Mouse (Mus musculus): ENCODE measurements around the gene Lrsam1. TPM values are rescaled to one million over a fixed set of nuclear protein-coding genes. Genes with fewer than 3 reads are reported as not detected.

Gene Lrsam1
- polyA plus RNA-seq, 1 experiment from 2014 or later, result 9.7 TPM

DNA sequence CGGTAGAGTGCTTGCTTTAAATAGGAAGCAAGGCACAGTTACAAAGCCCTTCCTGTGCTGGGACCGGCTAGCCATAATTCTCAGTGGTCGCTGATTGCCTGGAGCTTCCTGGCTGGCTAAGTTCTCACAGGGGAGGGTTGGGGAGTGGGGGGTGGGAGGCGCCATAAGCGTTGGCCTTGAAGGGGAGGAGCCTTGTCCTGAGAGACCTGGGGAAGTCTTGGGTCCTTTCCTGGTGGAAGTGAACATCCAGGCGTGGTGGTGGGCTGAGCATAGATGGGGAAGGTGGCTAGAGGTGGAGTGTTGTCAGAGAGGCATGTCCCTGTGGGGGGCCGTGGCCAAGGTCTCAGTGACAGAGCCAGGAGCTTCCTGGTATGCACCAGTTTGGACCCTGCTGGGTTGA, 76.7 kb downstream of the Lrsam1 start:
- Histone ChIP-seq H3K9me3 (no peaks in the 10 kb centered on the region), H3K4me3 (no peak overlapping the region), H3K27ac (peak overlapping the region; percentile 93), H3K4me2 (peak overlapping the region; percentile 17; the same call in 1 of the 2 replicates), H3K4me1 (peaks cover 88% of the 10 kb centered on the region), H3K27me3 (no peaks in the 10 kb centered on the region), H3K9ac (0 out of 2 replicates have a peak overlapping the region, but pooled peaks have one; percentile 8), H3K36me3 (no peaks in the 10 kb centered on the region)
- ATAC-seq (ENCODE audit: borderline replicate concordance, extremely low read depth, low FRiP score, low TSS enrichment), result no peak
- 13% methylated on average over 7 of the region's 7 CpGs for WGBS

DNA sequence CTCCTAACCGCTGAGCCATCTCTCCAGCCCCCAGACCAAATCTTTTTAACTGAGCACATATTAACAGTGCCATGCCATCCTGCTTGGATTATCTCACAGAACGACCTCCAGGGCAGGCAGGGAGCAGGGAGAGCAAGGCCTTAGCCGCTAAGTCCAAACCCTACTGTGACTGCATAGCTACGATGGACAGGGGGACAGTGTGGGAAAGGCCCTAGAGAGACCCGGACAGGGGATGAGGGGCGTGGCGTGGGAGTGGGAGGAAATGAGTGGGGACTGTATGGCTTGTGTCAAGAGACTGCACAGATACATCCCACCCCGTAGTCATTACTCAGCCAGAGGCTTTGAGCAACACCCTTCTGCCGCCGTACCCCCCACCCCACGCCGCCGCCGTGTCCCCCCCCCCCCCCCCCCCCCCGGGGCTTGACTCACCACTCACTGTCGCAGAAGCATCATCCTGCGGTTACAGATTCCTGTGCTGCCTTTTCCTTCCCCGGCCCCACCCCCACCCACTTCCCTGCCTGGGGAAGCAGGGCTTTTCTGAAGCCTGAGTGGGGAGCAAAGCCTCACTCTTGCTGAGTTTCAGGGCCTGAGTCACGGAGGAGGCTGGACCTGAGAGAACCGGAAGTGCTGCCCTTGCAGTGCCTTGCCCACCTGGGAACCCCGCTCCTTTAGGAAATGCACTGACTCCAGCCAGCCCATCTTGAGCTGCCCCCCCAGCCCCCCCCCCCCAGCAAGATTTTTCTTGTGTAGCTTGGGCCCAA, 79.0 kb downstream of the Lrsam1 start:
- Histone ChIP-seq H3K27ac (peak overlapping the region; percentile 93), H3K27me3 (no peaks in the 10 kb centered on the region), H3K9ac (no peak overlapping the region), H3K4me2 (peak overlapping the region; percentile 30), H3K4me3 (peak overlapping the region; percentile 2; the same call in 1 of the 2 replicates), H3K9me3 (no peaks in the 10 kb centered on the region), H3K4me1 (peaks cover 89% of the 10 kb centered on the region), H3K36me3 (no peaks in the 10 kb centered on the region)
- WGBS, result 12% methylated on average over 13 of the region's 21 CpGs
- peak; percentile 10; the same call in 1 of the 2 replicates for ATAC-seq (ENCODE audit: borderline replicate concordance, extremely low read depth, low FRiP score, low TSS enrichment)

DNA sequence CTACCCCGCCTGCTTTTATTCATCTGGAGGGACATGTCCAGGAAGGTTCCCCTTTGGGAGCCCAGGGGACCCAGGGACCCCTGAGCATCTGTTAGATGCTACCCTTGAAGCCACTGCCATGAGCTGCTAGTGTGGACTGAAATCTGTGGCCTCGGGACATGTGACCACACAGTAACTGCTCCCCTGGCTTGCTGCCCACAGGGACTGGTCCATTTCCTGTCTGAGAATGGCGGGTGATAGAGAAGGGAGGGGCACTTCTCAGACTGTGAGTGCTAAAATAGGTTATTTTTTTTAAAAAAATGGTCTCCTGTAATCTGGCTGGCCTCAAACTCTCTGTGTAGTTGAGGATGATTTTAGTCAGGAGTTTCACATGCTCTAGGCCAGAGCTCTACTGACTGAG, 79.7 kb downstream of the Lrsam1 start:
- Histone ChIP-seq H3K27ac (peak overlapping the region; percentile 93), H3K4me1 (peaks cover 87% of the 10 kb centered on the region), H3K9me3 (no peaks in the 10 kb centered on the region), H3K27me3 (no peaks in the 10 kb centered on the region), H3K9ac (0 out of 2 replicates have a peak overlapping the region, but pooled peaks have one; percentile 18), H3K4me2 (peak overlapping the region; percentile 75), H3K36me3 (no peaks in the 10 kb centered on the region), H3K4me3 (no peak overlapping the region)
- WGBS, result 9% methylated on average over 3 of the region's 3 CpGs
- peak; percentile 55 for ATAC-seq (ENCODE audit: borderline replicate concordance, extremely low read depth, low FRiP score, low TSS enrichment)

DNA sequence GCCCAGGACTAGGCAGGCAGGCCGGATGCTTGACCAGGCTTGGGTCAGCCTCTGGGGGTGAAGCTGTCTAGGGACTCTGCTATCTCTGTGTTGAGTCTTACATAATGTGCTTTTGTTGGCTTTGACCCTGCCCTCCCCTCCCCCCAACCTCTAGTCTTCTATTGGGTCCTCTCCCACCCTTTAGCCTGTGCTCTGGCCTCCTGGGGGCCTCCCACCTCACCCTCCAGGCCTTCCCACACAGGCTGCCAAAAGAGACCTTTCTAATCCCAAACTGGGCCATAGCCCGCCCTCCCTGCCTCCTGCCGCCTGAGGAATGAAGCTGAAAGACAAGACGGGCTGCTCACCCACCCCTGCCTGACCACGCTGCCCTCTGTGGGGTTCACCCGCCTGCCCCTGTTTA, 80.4 kb downstream of the Lrsam1 start:
- ATAC-seq (ENCODE audit: borderline replicate concordance, extremely low read depth, low FRiP score, low TSS enrichment), result no peak

DNA sequence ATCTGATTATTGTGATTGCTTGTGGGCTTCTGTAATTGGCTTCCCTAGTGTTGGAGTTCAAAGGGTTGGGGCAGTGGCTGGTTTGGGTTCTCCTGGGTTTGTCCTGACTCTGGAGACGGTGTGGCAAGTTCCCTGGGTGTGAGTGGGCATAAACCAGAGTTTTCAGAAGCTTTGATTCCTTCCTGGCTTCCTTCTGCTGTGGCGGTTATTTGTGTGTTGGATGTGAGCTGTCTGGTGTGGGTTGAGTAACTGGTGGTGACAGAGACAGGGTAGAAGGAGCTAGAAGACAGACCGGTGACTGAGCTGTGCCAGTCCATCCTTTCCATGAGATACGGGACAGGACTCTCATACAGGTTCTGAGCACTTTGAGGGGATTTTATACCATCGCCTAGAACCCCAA, 81.8 kb downstream of the Lrsam1 start:
- Histone ChIP-seq H3K9me3 (no peaks in the 10 kb centered on the region), H3K4me3 (peak overlapping the region; percentile 83), H3K4me1 (peaks cover 81% of the 10 kb centered on the region), H3K36me3 (no peaks in the 10 kb centered on the region), H3K4me2 (peak overlapping the region; percentile 75), H3K9ac (peak overlapping the region; percentile 40; the same call in 1 of the 2 replicates), H3K27me3 (no peaks in the 10 kb centered on the region), H3K27ac (peak overlapping the region; percentile 93)
- ATAC-seq (ENCODE audit: borderline replicate concordance, extremely low read depth, low FRiP score, low TSS enrichment), result no peak
- 68% methylated on average over 5 of the region's 5 CpGs for WGBS

More for the DNA sequence above, 80.4 kb downstream of the Lrsam1 start:
- Histone ChIP-seq H3K27ac (peak overlapping the region; percentile 93), H3K9me3 (no peaks in the 10 kb centered on the region), H3K36me3 (no peaks in the 10 kb centered on the region), H3K4me3 (no peak overlapping the region), H3K27me3 (no peaks in the 10 kb centered on the region), H3K9ac (peak overlapping the region; percentile 23), H3K4me2 (peak overlapping the region; percentile 75; the same call in 1 of the 2 replicates), H3K4me1 (peaks cover 83% of the 10 kb centered on the region)
- 29% methylated on average over 6 of the region's 6 CpGs for WGBS

DNA sequence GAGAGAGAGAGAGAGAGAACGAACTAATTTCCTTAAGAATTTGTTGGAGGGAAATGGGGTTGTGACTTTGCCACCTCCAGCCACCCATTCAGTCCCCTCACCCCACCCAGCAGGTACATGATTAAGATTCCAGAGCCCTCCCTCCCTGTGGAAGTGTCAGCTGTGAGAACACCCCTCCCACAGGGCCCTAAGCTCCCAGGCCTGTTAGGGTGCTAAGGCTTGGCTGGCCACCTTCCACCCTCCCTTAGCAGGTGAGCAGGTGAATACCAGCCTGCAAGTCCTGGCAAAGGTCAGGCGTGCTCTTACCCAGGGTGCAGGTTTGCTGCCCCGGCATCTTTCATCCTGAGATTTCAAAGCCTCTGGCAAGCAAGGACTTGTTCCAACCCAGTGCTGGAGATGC, 83.0 kb downstream of the Lrsam1 start:
- Histone ChIP-seq H3K9me3 (no peaks in the 10 kb centered on the region), H3K4me1 (peaks cover 81% of the 10 kb centered on the region)

DNA sequence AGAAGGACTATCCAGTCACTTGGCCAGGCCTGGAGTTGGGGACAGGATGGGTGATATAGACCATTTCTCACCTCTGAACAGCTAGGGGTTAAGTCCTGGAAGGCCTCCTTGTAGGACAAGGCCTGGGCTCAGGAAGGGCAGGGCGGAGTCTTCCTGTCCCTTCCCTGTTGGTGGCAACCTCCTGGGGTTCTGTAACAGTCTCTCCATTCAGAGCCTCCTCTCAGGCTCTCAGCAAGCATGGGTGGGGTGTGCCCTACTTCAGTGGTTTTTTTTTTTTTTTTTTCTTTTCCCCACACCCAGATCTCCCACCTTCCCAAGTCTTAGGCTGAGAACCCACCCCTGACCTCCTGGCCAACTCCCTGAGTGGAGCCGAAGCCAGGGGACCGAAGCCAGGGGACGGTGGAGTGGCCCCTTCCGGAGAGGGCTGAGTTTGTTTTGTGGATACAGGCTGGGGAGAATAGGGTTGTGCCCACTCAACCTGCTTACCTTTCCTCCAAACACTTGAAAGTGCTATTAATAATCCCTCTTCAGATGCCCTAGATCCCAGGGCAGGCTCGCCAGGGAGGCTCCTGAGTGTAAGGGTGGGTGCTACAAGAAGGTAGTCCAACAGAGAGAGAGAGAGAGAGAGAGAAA, 83.5 kb downstream of the Lrsam1 start:
- peak; percentile 51 for ATAC-seq (ENCODE audit: borderline replicate concordance, extremely low read depth, low FRiP score, low TSS enrichment)
- peaks cover 77% of the 10 kb centered on the region for H3K4me1 ChIP-seq
- H3K27me3 ChIP-seq, result no peaks in the 10 kb centered on the region
- WGBS, result 30% methylated on average over 6 of the region's 6 CpGs
- peak overlapping the region; percentile 75 for H3K4me2 ChIP-seq
- peak overlapping the region; percentile 92 for H3K9ac ChIP-seq
- peak overlapping the region; percentile 83 for H3K4me3 ChIP-seq
- H3K36me3 ChIP-seq, result no peaks in the 10 kb centered on the region
- H3K27ac ChIP-seq, result peak overlapping the region; percentile 93
- H3K9me3 ChIP-seq, result no peaks in the 10 kb centered on the region

More for the DNA sequence above, 83.0 kb downstream of the Lrsam1 start:
- peak overlapping the region; percentile 93 for H3K27ac ChIP-seq
- WGBS, result 49% methylated on average over 3 of the region's 3 CpGs
- H3K27me3 ChIP-seq, result no peaks in the 10 kb centered on the region
- peak overlapping the region; percentile 40 for H3K9ac ChIP-seq
- no peaks in the 10 kb centered on the region for H3K36me3 ChIP-seq
- H3K4me2 ChIP-seq, result peak overlapping the region; percentile 75
- no peak for ATAC-seq (ENCODE audit: borderline replicate concordance, extremely low read depth, low FRiP score, low TSS enrichment)
- H3K4me3 ChIP-seq, result peak overlapping the region; percentile 83

DNA sequence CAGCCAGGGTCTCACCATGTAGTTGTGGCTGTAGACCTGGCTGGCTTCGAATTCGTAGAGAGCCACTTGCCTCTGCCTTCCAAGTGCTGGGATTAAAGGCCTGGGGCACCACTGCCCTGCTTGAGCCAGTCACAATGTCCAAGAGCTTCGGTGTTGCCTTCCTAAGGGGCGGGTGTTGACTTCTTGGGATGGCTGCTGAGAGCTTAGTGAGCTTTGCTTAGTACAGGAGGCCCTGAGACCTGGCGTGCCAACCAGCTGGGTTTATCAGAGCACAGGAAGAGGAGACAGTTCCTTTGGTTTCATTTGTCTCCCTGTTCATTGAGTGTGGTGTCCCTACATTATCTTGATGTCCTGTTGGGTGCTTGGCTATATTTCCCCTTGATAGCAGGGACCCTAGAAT, 84.1 kb downstream of the Lrsam1 start:
- Histone ChIP-seq H3K4me2 (peak overlapping the region; percentile 75), H3K27ac (peak overlapping the region; percentile 93), H3K4me3 (peak overlapping the region; percentile 83), H3K9me3 (no peaks in the 10 kb centered on the region), H3K4me1 (peaks cover 72% of the 10 kb centered on the region), H3K36me3 (no peaks in the 10 kb centered on the region), H3K9ac (peak overlapping the region; percentile 92), H3K27me3 (no peaks in the 10 kb centered on the region)
- 10% methylated on average over 5 of the region's 5 CpGs for WGBS
- no peak for ATAC-seq (ENCODE audit: borderline replicate concordance, extremely low read depth, low FRiP score, low TSS enrichment)

DNA sequence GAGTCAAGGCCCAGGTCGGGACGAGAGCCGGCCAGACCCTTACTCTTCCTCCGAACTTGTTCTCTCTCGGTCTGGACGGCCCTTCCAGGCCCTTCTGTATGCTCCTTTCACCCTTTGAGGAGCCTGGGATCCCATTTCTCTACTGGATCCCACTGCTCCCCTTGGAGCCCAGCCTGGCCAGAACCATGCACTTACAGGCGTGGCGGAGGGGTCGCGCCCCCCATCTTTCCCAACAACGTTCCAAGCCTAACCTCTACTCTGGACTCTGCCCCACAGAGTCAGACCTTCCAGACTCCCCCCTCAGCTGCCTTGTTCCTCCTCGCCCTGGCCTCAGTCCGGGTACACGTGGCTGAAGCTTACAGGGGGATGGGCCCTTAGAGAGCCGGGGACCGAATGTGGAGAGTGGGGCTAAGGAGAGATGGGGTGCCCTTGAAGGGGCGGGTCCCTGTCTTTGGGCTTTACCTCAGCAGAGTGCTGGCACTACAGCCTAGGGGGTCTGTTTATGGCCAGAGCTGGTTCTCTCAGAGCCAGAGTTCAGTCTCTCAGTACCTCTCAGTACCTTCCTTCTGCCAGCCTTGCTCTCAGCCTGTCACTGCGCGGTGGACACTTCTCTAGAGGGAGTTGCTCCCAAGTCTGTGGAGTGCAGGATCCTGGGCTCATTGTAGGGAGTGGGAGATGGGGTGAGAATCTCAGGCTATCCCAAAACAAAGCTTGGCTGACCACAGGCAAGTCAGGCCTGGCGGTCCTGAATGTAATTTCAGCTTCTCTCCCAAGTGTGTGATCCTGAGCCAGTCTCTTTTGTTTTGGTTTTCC, 84.7 kb downstream of the Lrsam1 start:
- Histone ChIP-seq H3K4me1 (peaks cover 68% of the 10 kb centered on the region), H3K4me3 (peak overlapping the region; percentile 83), H3K27me3 (no peaks in the 10 kb centered on the region), H3K36me3 (no peaks in the 10 kb centered on the region), H3K9ac (peak overlapping the region; percentile 92), H3K9me3 (no peaks in the 10 kb centered on the region), H3K27ac (peak overlapping the region; percentile 93), H3K4me2 (peak overlapping the region; percentile 75)
- under 1% methylated on average over 20 of the region's 20 CpGs for WGBS
- no peak for ATAC-seq (ENCODE audit: borderline replicate concordance, extremely low read depth, low FRiP score, low TSS enrichment)

DNA sequence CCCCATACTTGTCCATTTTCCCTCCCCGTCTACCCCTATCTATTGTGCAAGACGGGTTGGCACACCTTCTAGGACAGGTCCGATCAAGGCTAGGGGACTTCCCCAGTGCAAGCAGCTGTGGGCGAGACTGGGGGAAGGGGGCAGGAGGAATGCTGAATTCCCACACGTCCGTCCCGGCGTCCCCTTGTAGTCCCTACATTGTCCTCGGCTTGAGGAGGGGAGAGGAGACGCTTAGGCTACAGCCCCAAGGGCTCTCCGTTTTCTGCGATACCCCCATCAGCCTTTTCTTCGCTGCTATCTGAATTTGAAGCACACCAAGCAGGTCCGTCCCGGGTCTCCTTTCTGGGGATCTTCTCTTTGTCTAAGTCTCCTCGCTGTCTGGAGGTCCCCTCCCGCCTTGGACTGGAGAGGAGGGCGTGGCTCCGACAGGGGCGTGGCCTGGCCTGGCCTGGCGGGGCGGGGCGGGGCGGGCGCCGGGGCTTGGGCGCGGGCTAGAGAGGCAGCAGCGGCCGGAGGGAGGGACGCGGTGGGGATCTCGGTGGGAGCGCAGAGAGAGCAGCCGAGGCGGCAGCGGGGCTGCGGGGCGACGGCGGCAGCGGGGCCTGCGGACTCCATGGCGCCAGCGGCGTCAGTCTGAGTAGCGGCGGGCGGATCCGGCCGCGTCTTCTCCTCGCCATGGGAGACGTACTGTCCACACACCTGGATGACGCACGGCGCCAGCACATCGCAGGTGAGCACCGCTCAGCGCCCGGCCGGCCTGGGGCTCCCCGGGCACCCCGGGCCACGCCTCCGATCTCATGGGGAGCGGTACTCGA, 85.5 kb downstream of the Lrsam1 start, which contains the start of gene Fam129b:
Gene Fam129b (plus strand): TSS at position 440 of the 815 bp plus-strand sequence.
- under 1% methylated on average over 58 of the region's 68 CpGs for WGBS
- peak within 1 kb of the TSS; percentile 83 for H3K4me3 ChIP-seq
- H3K9ac ChIP-seq, result peak within 1 kb of the TSS; percentile 92
- H3K9me3 ChIP-seq, result no peaks in the 10 kb centered on the region
- peaks cover 62% of the 10 kb centered on the region for H3K4me1 ChIP-seq
- no peaks in the 10 kb centered on the region for H3K36me3 ChIP-seq
- peak within 1 kb of the TSS; percentile 75 for H3K4me2 ChIP-seq
- peak; percentile 83 for ATAC-seq (ENCODE audit: borderline replicate concordance, extremely low read depth, low FRiP score, low TSS enrichment)
- no peaks in the 10 kb centered on the region for H3K27me3 ChIP-seq
- H3K27ac ChIP-seq, result peak within 1 kb of the TSS; percentile 93

Measured in lung, embryonic 15.5 days (tissue).